Mouse (Mus musculus): ENCODE measurements around the gene Ptprg. TPM values are rescaled to one million over a fixed set of nuclear protein-coding genes. Genes with fewer than 3 reads are reported as not detected.
A peak's percentile ranks its signal among the peaks of the same experiment; 100 is the strongest.

Gene Ptprg
- polyA plus RNA-seq, 1 experiment from 2014 or later: 20.8 TPM

DNA sequence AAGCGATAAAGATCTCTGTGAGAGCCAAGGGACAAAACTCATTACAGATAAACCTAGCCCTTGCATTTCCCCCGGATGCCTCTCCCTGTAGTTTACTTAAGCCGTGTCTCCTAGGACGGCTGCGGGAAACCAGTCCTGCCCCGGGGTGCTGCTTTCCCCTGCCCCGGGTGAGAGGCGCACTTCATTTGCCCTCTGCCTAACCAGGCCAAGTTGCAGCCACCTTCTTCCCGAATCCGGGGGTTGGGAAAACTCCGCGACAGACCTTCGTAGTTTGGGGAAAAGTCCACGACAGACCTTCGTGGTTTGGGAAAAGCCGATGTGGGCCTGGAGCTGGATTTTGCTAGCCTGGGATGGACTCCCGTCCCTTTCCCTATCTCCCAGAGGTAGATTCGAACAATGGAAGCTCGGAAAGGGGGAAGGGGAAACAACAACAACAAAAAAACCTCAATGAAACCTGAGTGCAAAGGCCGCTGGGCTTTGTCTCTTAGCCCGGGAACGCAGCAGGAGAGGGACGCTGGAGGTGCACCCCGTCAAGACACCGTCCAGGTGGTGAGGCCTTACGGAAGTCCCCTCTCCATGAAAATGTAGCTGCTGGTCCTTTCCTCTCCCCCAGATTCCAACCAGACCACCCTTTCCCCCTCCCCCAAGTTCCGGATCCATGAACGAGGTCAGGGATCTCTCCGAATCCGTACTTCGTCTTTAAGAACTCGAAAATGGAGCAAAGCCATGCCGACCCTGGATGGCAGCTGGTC lies 635 bp upstream of the Ptprg start:
- H3K36me3 ChIP-seq (ENCODE audit: control insufficient read depth, insufficient read depth, low read length): no peaks in the 10 kb centered on the region
- ATAC-seq (ENCODE audit: insufficient read depth, low FRiP score): peak; percentile 14; the same call in 1 of the 2 replicates
- peak overlapping the region; percentile 92 for H3K4me2 ChIP-seq (ENCODE audit: low read depth, low read length)
- H3K4me3 ChIP-seq (replicated peaks; ENCODE audit: low read length): peak overlapping the region; percentile 79
- 3% methylated on average over 33 of the region's 33 CpGs for WGBS
- peaks cover 11% of the 10 kb centered on the region; the same call in 1 of the 2 replicates for H3K4me1 ChIP-seq (ENCODE audit: control insufficient read depth, insufficient read depth, low read length)
- H3K9ac ChIP-seq (ENCODE audit: low read length): peak overlapping the region; percentile 94
- no peaks in the 10 kb centered on the region for H3K27me3 ChIP-seq (ENCODE audit: control insufficient read depth, insufficient read depth, low read length)
- no peaks in the 10 kb centered on the region for H3K9me3 ChIP-seq (replicated peaks; ENCODE audit: control insufficient read depth, low read length)
- peak overlapping the region; percentile 98 for H3K27ac ChIP-seq (ENCODE audit: low read length)

DNA sequence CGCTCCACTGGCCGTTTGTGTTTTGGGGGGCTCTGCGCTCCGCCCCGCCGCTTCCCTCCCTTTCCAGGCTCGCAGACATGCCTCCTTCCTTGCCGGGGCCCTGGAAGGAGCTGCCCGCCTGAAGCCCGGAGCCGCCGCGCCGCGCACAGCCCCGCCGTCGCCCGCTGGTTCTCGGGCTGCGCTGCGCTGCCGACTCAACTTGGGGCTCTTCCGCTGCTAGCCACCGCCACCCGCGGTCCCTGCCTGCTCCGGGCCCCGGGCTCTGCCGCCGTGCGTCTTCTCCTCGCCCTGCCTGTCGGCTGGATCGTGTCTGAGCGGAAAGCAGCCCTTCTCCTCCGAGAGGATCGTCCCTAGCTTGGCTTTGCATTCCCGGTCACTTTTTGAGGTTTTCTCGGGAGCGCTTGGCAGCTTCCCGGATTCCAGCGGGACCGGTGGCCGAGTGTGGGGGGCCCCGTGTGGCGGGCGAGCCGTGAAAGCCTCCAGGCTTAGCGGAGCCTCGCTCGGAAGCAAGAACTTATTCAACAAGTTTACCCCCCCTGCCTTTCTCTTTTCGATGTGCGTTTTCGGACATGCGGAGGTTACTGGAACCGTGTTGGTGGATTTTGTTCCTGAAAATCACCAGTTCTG lies 460 bp downstream of the Ptprg start:
- Histone ChIP-seq H3K9me3 (replicated peaks; ENCODE audit: control insufficient read depth, low read length) (no peaks in the 10 kb centered on the region), H3K4me2 (ENCODE audit: low read depth, low read length) (peak overlapping the region; percentile 92), H3K27ac (ENCODE audit: low read length) (peak overlapping the region; percentile 98), H3K36me3 (ENCODE audit: control insufficient read depth, insufficient read depth, low read length) (no peaks in the 10 kb centered on the region), H3K27me3 (ENCODE audit: control insufficient read depth, insufficient read depth, low read length) (no peaks in the 10 kb centered on the region), H3K4me1 (ENCODE audit: control insufficient read depth, insufficient read depth, low read length) (peaks cover 11% of the 10 kb centered on the region; the same call in 1 of the 2 replicates), H3K9ac (ENCODE audit: low read length) (peak overlapping the region; percentile 94), H3K4me3 (replicated peaks; ENCODE audit: low read length) (peak overlapping the region; percentile 79)
- ATAC-seq (ENCODE audit: insufficient read depth, low FRiP score): peak; percentile 59
- 0% methylated on average over 57 of the region's 57 CpGs for WGBS

DNA sequence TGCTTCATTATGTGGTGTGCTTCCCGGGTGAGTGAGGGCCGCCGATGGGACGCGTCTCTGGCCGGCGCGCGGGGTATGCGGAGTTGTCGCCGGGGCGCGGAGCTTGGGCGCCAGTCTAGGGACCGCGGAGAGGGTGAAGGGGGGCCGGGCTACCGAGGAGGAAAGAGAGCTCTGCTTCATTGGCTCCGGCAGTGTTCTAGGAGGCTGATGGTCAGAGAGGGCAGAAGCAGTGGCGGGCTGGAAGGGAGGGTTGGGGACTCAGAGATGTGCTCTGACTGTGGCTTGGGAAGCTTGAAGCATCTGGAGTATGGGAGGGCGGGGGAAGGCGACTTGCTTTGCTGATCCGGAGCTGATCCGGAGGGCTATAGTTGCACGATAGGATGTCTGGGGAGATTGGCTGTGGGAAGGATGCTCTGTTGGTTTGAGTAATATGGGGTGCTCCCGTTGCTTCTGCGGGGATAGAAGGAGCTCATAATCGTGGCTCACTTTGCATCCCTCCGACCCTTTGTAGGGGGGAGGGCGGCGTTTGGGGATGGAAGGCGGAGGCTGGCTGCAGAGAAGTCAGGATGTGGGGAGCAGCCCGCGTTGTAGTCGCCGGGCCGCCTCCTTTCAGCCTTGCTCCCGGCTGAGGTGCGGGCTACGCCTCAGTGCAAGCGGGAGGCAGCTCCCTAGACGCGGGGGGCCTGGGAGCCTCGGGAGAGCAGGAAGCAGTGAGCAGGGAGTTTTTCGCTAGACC lies 1.1 kb downstream of the Ptprg start:
- H3K4me2 ChIP-seq (ENCODE audit: low read depth, low read length): peak overlapping the region; percentile 92
- H3K27ac ChIP-seq (ENCODE audit: low read length): peak overlapping the region; percentile 98
- no peaks in the 10 kb centered on the region for H3K9me3 ChIP-seq (replicated peaks; ENCODE audit: control insufficient read depth, low read length)
- peak overlapping the region; percentile 94 for H3K9ac ChIP-seq (ENCODE audit: low read length)
- no peaks in the 10 kb centered on the region for H3K27me3 ChIP-seq (ENCODE audit: control insufficient read depth, insufficient read depth, low read length)
- ATAC-seq (ENCODE audit: insufficient read depth, low FRiP score): peak; percentile 37
- H3K4me3 ChIP-seq (replicated peaks; ENCODE audit: low read length): peak overlapping the region; percentile 79
- under 1% methylated on average over 46 of the region's 46 CpGs for whole genome bisulfite sequencing
- H3K4me1 ChIP-seq (ENCODE audit: control insufficient read depth, insufficient read depth, low read length): peaks cover 11% of the 10 kb centered on the region; the same call in 1 of the 2 replicates
- H3K36me3 ChIP-seq (ENCODE audit: control insufficient read depth, insufficient read depth, low read length): no peaks in the 10 kb centered on the region

DNA sequence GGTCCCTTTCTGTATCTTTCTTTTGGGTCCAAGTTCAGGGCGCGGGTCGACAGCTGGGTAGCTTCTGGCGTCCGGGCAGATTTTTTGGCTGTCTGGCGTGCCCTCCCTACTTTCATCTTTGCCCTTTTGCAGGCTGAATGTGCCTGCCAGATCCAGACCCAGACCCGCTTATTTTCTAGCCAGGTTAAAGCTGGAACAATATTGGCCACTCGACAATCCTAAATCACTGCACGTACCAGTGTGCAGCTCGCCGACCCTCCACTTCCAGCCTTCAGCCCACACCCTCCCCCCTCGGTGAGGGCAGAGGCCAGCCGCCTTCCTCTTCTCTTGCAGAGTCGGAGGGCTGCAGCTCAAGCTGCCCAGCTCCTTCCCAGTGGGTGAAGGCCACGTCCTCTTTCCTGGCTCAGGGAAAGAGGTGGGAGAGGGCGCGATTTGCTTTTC lies 1.7 kb downstream of the Ptprg start:
- peak overlapping the region; percentile 98 for H3K27ac ChIP-seq (ENCODE audit: low read length)
- H3K9ac ChIP-seq (ENCODE audit: low read length): peak overlapping the region; percentile 94
- H3K4me1 ChIP-seq (ENCODE audit: control insufficient read depth, insufficient read depth, low read length): peaks cover 11% of the 10 kb centered on the region; the same call in 1 of the 2 replicates
- ATAC-seq (ENCODE audit: insufficient read depth, low FRiP score): no peak
- peak overlapping the region; percentile 92 for H3K4me2 ChIP-seq (ENCODE audit: low read depth, low read length)
- WGBS: 0% methylated on average over 17 of the region's 17 CpGs
- no peaks in the 10 kb centered on the region for H3K9me3 ChIP-seq (replicated peaks; ENCODE audit: control insufficient read depth, low read length)
- peak overlapping the region; percentile 79 for H3K4me3 ChIP-seq (replicated peaks; ENCODE audit: low read length)
- no peaks in the 10 kb centered on the region for H3K27me3 ChIP-seq (ENCODE audit: control insufficient read depth, insufficient read depth, low read length)
- H3K36me3 ChIP-seq (ENCODE audit: control insufficient read depth, insufficient read depth, low read length): no peaks in the 10 kb centered on the region

DNA sequence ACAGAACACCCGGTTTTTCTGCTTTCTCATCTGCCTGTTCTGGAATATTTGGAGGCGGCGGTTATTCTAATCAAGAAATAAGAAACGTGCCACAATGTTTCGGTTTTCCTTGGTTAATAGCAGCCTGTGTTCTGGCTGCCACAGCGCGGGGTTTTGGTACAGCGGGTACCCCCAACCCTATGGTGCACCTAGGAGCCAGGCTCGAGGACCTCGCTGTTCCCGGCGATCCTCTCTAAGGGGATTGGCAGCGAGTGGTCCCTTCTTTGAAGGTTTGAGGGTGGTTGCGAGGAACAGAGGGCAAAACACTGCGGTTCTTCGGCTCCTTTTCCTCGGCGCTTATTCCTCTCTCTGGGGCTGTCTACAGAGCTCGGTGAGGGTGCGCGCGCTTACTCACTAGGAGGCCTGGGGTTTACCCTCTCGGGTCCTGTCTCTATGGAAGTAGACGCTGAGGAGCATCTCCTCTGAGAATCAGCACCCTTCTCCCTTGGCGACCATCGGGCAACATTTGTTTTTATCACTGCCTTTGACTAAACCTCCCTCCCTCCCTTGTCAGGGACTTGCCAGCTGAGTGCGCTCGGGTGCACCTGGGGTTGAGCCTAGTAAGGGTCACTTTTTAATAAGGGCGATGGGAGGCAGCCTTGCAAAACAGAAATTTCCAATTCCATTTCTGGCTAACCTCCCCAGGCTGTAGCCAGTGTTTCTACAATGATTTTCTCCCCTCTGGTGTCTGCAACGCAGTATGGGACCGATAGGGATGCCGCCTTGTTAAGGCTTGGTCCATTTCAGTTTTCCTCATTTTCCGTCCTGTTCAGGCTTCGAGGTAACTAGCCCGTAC lies 2.4 kb downstream of the Ptprg start:
- Histone ChIP-seq H3K4me3 (replicated peaks; ENCODE audit: low read length) (peak overlapping the region; percentile 79), H3K27ac (ENCODE audit: low read length) (no peak overlapping the region), H3K9ac (ENCODE audit: low read length) (peak overlapping the region; percentile 94), H3K4me2 (ENCODE audit: low read depth, low read length) (peak overlapping the region; percentile 92), H3K27me3 (ENCODE audit: control insufficient read depth, insufficient read depth, low read length) (no peaks in the 10 kb centered on the region), H3K9me3 (replicated peaks; ENCODE audit: control insufficient read depth, low read length) (no peaks in the 10 kb centered on the region), H3K4me1 (ENCODE audit: control insufficient read depth, insufficient read depth, low read length) (peaks cover 11% of the 10 kb centered on the region; the same call in 1 of the 2 replicates), H3K36me3 (ENCODE audit: control insufficient read depth, insufficient read depth, low read length) (no peaks in the 10 kb centered on the region)
- 2% methylated on average over 35 of the region's 35 CpGs for WGBS
- ATAC-seq (ENCODE audit: insufficient read depth, low FRiP score): no peak

DNA sequence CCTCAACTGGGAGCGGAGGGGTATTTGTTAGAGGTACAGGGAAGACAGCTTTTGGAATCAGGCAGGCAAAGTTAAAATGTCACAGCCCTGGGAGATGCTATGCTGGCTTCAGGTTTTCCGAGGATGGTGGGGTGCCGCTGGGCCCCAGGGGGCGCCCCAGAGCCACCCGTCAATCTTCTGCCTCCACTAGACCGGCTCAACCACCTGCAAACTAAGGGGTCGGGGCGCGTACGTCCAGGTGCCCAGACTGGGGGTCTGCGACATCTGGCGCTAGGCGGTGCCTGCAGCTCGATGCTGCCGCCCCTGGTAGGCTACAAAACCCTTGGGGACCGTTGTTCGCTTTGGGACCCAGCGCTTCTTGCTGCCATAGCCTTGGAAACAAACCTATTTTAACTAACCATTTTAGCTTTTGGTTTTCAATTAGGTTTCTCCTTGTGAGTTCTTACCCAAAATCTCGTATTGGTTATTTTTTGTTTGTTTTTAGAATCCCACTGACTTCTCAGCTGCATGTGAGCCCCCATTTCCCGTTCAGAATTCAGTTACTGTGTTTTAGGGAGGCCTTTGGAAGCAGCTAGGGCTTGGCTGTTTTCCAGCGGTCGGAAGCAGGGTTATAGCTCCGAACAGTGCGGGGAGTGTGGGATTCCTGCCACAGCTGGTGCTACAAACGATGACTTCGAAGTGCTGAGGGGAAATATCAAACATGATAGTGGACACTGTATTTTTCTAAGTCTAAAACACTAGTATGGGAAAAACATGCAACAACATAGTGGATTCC lies 3.2 kb downstream of the Ptprg start:
- ATAC-seq (ENCODE audit: insufficient read depth, low FRiP score): no peak
- H3K36me3 ChIP-seq (ENCODE audit: control insufficient read depth, insufficient read depth, low read length): no peaks in the 10 kb centered on the region
- H3K27me3 ChIP-seq (ENCODE audit: control insufficient read depth, insufficient read depth, low read length): no peaks in the 10 kb centered on the region
- H3K4me1 ChIP-seq (ENCODE audit: control insufficient read depth, insufficient read depth, low read length): peaks cover 11% of the 10 kb centered on the region; the same call in 1 of the 2 replicates
- H3K9me3 ChIP-seq (replicated peaks; ENCODE audit: control insufficient read depth, low read length): no peaks in the 10 kb centered on the region
- peak overlapping the region; percentile 92 for H3K4me2 ChIP-seq (ENCODE audit: low read depth, low read length)
- peak overlapping the region; percentile 27 for H3K9ac ChIP-seq (ENCODE audit: low read length)
- 5% methylated on average over 26 of the region's 26 CpGs for WGBS
- no peak overlapping the region for H3K27ac ChIP-seq (ENCODE audit: low read length)
- peak overlapping the region; percentile 79 for H3K4me3 ChIP-seq (replicated peaks; ENCODE audit: low read length)

DNA sequence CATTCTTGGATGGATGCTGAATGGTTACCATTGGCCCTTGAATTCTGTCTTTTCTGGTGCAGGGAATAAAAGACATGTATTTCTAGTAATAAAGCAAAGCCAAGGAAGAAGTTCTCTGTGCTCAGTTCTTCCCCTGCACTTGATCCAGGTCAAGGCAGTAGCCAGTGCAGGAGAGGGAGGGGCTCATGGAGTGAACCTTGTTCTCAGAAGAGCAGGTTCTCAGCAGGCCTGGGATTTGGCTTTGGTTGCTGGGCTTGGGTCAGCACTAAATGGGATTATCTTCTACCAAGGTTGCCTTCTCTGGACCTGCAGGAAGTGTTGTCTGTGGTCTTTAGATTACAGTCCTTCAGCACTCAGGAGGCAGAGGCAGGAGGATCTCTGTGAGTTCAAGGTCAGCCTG lies 5.2 kb downstream of the Ptprg start:
- Histone ChIP-seq H3K36me3 (ENCODE audit: control insufficient read depth, insufficient read depth, low read length) (no peaks in the 10 kb centered on the region), H3K27ac (ENCODE audit: low read length) (no peak overlapping the region), H3K9ac (ENCODE audit: low read length) (no peak overlapping the region), H3K4me1 (ENCODE audit: control insufficient read depth, insufficient read depth, low read length) (peaks cover 9% of the 10 kb centered on the region; the same call in 1 of the 2 replicates), H3K4me2 (ENCODE audit: low read depth, low read length) (no peak overlapping the region), H3K9me3 (replicated peaks; ENCODE audit: control insufficient read depth, low read length) (no peaks in the 10 kb centered on the region), H3K4me3 (replicated peaks; ENCODE audit: low read length) (no peak overlapping the region), H3K27me3 (ENCODE audit: control insufficient read depth, insufficient read depth, low read length) (no peaks in the 10 kb centered on the region)
- ATAC-seq (ENCODE audit: insufficient read depth, low FRiP score): no peak

DNA sequence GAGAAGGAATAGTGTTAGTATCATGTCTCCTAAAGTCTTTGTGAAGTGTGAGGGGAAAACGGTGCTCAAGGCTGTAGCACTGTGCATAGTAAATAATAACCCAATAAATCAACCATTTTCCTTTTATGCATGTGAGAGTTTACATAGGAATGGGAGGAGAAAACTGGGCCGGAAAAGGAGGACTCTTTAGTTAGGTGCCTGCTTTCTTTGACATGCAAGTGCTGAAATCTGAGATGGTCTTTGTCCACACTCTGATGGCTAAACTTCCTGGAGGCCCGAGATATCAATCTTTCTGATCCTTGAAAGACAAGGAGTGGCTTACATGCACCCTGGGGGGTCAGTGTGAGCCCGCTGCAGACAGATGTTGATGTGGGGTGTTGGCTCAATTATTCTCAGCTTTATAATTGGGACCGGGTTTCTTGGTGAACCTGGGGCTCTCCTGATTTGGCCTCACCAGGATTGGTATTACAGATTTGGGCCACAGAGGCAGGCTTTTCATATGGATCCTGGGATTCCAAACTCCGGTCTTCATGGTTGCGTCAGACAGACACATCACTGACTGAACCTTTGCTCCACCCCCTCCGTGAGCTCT lies 7.4 kb downstream of the Ptprg start:
- Histone ChIP-seq H3K4me3 (replicated peaks; ENCODE audit: low read length) (no peak overlapping the region), H3K4me1 (ENCODE audit: control insufficient read depth, insufficient read depth, low read length) (peaks cover 9% of the 10 kb centered on the region; the same call in 1 of the 2 replicates), H3K4me2 (ENCODE audit: low read depth, low read length) (no peak overlapping the region), H3K27ac (ENCODE audit: low read length) (no peak overlapping the region), H3K36me3 (ENCODE audit: control insufficient read depth, insufficient read depth, low read length) (no peaks in the 10 kb centered on the region), H3K9ac (ENCODE audit: low read length) (no peak overlapping the region), H3K9me3 (replicated peaks; ENCODE audit: control insufficient read depth, low read length) (no peaks in the 10 kb centered on the region), H3K27me3 (ENCODE audit: control insufficient read depth, insufficient read depth, low read length) (no peaks in the 10 kb centered on the region)
- WGBS: 49% methylated on average over 8 of the region's 8 CpGs
- no peak for ATAC-seq (ENCODE audit: insufficient read depth, low FRiP score)
